Mouse (Mus musculus) embryo, embryonic 11.5 days (tissue): ENCODE results near the gene Srgn.
"Not testable (repeated sequence)": the region's sequence is repeated elsewhere in the genome, so short reads cannot be mapped to it uniquely, and the experiment has no call there.

Experiments
- DNase-seq: peaks from one replicate; pipeline ENCODE4 v3.0.0-alpha.2; 2012; ENCODE audit warnings: low read depth, low spot score

Gene Srgn

GRCm38 (mm10) chr10:62521763-62522162 is 5.5 kb downstream of the Srgn start:
- DNase-seq = no peak

DNA sequence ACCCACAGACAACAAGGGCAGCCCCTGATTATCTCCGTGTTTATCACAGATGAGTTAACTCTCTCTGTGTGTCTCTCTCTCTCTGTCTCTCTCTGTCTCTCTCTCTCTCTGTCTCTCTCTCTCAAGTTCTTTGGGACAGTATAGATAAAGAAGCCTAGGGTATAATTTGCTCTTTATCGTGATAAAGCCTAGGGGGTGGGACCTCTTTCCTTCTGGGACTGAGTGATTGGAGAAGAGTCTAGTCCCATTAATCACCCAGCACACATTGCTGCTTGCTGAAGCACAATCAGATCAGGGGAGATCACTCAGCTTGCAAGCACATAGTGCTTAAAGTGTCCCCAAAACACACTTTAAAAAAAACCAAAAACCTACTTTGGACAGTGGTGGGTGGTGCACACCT is 6.3 kb downstream of the Srgn start:
- no peak for DNase-seq

GRCm38 (mm10) chr10:62517511-62517910 is 9.7 kb downstream of the Srgn start:
- no peak for DNase-seq

- no peak for DNase-seq
Measured at GRCm38 (mm10) chr10:62512855-62513254, 14.4 kb downstream of the Srgn start.

- DNase-seq = no peak
Measured at GRCm38 (mm10) chr10:62511528-62511927, 15.7 kb downstream of the Srgn start.

- no peak for DNase-seq
Measured at GRCm38 (mm10) chr10:62509032-62509656, 18.1 kb downstream of the Srgn start.

- no peak for DNase-seq
Measured at GRCm38 (mm10) chr10:62508459-62508858, 18.8 kb downstream of the Srgn start.

- DNase-seq = no peak
Measured at GRCm38 (mm10) chr10:62507591-62508308, 19.5 kb downstream of the Srgn start.

DNA sequence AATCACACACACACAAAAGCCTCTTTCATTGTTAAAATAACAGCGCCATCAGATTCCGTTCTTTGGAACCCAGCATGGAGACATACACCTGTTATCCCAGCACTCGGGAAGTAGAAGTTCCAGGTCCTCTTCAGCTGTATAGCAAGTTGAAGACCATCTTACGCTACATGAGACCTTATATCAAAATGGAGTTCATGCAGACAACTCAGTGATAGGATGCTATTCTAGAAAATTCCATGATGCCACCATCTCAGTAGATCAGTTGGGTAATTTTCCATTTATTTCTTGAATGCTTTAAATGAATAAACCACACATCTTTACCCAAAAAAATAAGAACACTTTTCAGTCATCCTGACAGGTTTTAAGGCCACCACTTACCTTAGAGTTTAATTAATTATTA is 20.2 kb downstream of the Srgn start:
- no peak for DNase-seq

GRCm38 (mm10) chr10:62506019-62506556 is 21.2 kb downstream of the Srgn start:
- no peak for DNase-seq

GRCm38 (mm10) chr10:62505224-62505983 is 21.8 kb downstream of the Srgn start:
- DNase-seq = no peak

DNA sequence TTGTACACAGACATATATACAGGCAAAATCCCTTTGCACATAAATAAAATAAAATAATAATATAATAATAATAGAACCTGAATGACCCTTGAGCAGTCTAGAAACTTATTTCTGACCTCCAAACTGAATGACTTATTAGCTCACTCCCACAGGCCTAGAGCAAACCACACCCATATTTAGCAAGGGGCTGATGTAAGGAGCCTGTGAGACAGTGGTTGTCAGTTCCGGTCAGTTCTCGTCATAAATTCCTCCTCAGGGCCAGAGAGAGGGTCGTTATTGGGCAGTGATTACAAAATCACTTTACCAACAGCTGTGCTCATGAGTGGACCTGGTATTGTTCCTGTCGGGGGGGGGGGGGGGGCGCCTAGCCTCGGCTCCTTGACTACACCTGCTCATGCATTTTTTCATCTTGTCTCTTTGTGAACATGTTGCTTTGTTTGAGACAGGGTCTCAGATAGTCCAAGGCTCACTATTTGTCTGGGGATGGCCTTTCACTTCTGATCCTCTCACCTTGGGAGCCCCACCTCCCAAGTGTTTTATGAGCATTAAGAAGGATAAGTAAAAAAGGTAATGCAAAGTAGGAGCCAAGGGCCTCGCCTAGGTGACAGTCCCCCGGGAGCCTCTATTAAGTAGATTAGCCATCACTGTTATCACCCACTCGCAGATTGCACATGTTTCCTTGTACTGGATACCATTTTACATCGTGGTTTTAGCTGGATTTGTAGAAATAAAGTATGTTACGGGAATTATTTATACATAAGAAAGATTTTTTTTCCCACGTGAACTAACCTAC is 23.2 kb downstream of the Srgn start:
- no peak for DNase-seq

DNA sequence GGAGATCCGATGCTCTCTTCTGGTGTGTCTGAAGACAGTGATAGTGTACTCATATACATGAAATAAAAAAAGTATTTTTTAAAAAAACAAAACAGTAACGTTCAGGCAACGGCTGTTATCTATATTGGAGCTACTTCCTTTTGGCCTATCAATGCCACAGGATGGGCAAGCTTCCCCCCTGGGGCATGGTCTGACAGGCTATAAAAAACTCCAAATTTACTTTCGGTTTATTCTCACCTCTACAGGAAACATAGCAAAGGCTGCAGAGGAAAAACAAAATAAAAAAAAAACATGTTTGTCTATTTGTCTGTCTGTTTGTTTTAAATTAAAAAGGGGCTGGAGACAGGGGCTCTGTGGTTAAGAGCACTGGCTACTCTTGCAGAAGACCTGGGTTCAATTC is 23.9 kb downstream of the Srgn start:
- no peak for DNase-seq

GRCm38 (mm10) chr10:62501951-62502350 is 25.3 kb downstream of the Srgn start:
- DNase-seq = no peak

- no peak for DNase-seq
Measured at GRCm38 (mm10) chr10:62500916-62501615, 26.2 kb downstream of the Srgn start.

- peak; percentile 73 for DNase-seq
Measured at GRCm38 (mm10) chr10:62500088-62500915, 26.9 kb downstream of the Srgn start.

- not testable (repeated sequence) for DNase-seq
Measured at GRCm38 (mm10) chr10:62491681-62492080, 35.6 kb downstream of the Srgn start.

DNA sequence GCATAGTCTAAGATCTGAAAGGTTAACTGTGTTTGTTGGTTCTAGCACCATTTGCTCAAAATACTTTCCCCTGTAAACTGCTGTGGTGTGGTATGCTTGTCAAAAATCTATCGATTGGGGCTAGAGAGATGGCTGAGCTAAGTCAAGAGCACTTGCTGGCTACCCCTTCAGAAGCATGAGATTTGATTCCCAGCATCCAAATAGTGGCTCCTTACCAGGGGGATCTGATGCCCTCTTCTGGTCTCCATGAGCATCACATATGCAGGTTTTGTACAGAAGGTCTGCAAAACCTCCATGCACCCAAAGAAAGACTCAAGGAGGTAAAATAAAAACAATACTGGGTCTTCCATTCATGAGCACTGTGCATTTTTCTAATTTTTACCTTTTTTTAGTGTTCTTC is 39.0 kb downstream of the Srgn start:
- DNase-seq = peak; percentile 41

GRCm38 (mm10) chr10:62486618-62487415 is 40.4 kb downstream of the Srgn start, which contains the start of gene Vps26a:
Gene Vps26a, minus strand, starts transcription at chr10:62486805.
- DNase-seq = peak; percentile 99
